Mouse (Mus musculus): Measurements from ENCODE around the gene Lif.

Gene Lif

GRCm38 (mm10) chr11:4297753-4298152 lies 40.4 kb downstream of the Lif start:
- no peak for DNase-seq (ENCODE audit: low read depth, low spot score)

DNA sequence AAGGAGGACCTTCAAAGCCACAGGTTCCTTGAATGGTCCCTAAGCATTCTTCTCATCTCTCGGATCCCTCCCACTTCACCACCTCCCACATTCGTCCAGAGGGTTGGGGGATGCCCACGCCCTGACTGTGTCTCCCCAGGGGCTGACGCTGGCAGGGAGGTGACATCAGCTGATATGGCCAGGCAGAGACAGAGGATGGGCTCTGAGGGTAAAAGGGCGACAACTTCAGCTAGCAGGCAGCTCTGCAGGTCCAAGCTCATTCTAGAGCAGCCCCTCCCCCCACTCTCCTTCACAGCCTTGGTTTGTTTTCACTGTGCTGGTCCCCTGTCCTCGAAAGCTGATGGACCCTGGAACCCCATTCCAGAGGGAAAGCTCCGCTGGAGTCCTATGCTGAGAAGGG lies 41.3 kb downstream of the Lif start:
- DNase-seq (ENCODE audit: low read depth, low spot score) = no peak

GRCm38 (mm10) chr11:4299191-4299590 lies 41.8 kb downstream of the Lif start:
- no peak for DNase-seq (ENCODE audit: low read depth, low spot score)

DNA sequence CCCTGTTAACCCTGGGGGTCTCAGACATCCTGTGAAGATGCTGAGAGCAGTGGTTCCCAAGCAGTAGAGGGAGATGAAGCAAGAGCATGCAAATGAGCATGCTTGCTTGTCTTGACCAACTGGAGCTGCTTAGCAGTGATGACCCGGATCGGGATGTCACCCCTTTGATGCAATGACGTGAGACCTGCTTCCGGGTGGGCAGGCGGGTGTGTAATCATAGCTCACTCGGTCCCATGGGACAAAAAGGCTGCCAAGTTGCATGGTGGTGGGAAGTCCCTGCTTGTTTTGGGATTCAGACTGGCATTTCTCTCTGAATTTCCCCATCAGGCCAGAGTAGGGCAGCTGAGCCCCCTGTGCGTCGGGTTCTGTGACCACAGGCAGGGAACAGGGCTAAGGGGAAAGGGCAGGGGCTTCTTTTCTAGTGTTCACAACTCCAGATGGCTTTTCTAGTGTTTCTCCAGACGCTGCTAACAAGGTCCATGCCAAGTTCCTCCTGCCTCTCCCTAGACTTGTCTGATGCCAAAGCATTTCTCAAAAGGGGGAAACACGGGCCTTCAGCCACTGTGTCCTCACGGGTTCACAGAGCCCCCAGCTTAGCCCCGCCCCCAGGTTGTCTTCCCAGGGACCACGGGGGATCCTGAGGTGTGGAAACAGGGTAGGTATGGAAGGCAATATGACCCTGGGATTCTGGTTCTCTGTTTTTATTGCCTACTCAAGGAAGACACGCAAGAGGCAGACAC lies 42.5 kb downstream of the Lif start:
- no peak for DNase-seq (ENCODE audit: low read depth, low spot score)

DNA sequence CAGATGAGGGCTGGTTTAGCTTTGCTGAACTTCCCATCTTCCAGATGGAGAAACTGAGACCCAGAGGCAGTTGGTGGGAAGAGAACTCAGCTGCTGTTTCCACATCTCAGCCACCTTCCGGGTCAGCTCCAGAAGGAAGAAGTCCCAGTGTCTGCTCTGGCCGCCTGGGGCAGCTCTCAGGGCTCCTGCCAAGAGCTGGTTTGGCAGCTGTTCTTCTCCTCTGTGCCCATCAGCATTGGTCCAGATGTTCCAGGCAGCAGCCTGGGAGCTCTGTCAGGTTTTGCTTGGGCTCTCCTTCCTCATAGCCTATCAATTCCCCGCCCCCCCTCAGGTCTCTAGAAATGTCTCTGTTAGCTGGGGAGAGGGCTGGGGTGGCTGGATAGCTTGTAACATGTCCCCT lies 43.3 kb downstream of the Lif start:
- no peak for DNase-seq (ENCODE audit: low read depth, low spot score)

DNA sequence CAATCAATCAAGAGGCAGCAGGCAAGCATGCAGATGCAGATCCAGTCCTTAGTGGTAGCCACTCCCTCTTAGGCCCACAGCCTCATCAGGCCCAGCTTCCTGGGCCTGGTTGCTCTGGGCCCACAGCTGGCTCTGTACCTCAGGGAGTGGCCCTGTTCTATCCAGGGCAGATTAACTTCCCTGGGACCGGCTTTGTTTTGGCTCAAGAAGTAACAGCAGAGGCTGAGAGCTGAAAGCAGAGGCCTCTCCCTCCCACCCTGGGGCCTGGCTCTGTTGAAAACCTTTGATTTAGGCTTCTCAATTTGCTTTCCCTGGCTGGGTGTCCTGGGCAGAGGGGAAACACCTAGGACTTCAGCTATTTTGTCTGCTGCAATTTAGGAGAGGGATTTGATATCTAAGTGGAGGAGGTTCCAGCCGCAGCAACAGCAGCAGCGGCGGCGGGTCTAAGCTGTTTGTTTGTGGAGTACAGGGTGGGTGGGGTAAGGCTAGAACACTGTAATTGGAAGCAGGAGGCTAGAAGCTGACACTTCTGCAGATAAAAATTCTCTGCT lies 45.1 kb downstream of the Lif start:
- DNase-seq (ENCODE audit: low read depth, low spot score) = no peak

GRCm38 (mm10) chr11:4303033-4303432 lies 45.7 kb downstream of the Lif start:
- DNase-seq (ENCODE audit: low read depth, low spot score) = no peak

DNA sequence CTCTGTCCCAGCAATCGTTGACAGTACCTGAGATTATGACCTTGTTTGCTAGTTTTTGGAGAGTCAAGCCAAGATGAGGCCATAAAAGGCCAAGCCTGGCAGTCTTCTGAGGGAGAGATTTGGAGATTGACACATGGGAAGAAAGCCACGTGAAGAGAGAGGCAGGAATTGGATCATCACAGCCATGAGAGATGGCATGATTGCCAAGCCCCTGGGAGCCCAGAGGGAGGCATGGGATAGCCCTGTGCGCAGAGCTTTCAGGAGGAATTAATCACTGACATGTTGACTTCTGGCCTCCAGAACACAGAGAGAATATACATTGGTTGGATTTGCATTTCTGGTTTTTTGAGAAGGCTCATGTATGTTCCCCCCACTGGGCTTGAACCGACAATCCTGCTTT lies 46.8 kb downstream of the Lif start:
- DNase-seq (ENCODE audit: low read depth, low spot score) = no peak

DNA sequence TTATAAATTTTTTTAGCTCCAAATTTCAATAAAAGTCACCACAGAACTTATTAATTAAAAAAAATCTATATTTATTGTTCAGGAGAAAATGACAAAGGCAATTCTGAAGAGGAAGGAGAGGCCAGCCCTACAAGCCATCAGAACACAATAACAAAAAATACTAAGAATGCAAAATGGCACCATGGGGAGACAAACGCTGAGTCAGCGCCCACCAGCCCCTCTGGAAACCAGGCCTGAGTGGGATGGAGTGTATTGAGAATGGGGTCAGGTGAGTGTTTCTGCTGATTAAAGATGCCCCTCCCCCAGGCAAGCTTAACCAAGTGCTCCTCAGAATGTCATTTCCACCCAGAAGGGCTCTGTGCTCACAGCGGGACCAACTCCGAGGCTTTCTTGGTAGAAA lies 47.7 kb downstream of the Lif start:
- no peak for DNase-seq (ENCODE audit: low read depth, low spot score)

GRCm38 (mm10) chr11:4306086-4306485 lies 48.7 kb downstream of the Lif start:
- no peak for DNase-seq (ENCODE audit: low read depth, low spot score)

GRCm38 (mm10) chr11:4308060-4308513 lies 50.7 kb downstream of the Lif start:
- no peak for DNase-seq (ENCODE audit: low read depth, low spot score)

- DNase-seq (ENCODE audit: low read depth, low spot score) = no peak
Observed at GRCm38 (mm10) chr11:4308514-4309450, 51.4 kb downstream of the Lif start.

DNA sequence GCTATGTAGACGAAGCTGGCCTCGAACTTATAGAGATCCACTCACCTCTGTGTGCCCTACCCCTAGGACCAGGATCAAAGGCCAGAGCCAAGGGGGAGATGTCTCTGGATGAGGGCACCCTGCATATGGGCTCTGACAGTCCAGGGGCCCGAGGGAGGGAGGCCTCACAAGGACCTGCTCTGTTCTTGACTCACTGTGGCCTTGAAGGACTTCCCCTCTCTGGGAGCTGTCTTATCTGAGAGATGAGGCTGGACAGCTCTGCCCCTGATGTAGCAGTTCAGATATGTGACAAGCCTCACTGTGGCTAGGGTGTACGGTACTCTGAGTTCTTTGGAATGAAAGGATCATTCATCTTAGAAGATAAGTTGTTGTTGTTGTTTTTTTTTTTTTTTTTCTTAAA lies 52.3 kb downstream of the Lif start:
- DNase-seq (ENCODE audit: low read depth, low spot score) = no peak

DNA sequence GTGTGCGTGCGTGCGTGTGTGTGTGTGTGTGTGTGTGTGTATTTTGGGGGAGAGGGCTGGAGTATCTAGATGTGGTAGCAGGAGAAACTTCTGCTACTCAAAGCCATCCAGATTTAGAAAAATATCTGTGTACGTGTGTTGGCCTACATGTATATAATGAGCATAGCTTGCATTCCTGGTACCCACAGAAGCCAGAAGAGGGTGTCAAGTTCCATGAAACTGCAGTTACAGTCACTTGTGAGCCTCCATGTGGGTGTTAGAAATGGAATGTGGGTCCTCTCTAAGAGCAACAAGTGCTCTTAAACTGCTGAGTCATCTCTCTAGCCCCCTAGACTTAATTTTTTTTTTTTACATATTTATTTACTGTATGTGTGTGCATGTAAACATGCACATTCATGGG lies 53.0 kb downstream of the Lif start:
- DNase-seq (ENCODE audit: low read depth, low spot score) = no peak

- DNase-seq (ENCODE audit: low read depth, low spot score) = no peak
Observed at GRCm38 (mm10) chr11:4312180-4312579, 54.8 kb downstream of the Lif start.

DNA sequence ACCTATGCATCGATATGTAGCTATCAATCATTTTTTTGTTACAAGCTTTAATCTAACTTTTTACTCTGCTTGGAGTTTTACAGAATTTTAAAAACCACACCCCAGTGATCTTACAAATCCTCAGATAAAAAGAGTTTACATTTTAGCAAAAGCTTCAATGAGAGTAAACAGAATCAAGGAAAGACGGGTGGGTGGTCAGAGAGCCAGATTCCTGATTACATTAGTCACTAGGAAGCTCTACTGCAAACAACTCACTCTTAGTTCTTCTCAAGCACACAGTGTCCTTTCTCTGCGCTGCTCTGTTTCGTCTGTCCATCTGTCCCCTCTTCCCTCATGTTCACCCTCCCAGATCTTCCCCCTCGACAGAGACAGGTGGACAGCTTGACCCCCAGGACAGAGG lies 59.9 kb downstream of the Lif start:
- no peak for DNase-seq (ENCODE audit: low read depth, low spot score)

DNA sequence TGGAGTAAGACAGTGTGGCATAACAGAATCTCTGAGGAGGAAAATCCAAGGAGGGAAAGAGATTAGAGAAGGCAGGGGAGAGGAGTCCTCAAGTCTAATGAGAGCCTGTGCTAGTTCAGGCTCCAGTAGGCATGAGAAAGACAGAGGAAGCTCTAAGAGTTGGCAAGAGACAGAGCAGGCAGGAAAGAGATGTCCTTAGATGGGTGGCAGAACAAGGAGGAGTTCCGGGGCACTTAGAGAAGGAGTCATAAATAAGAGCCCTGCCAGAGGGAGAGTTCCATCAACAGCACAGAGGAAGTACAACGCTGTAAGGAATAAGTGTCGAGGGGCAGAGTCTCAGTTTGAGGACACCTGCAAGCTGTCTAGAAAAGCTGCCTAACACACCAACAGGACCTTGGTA lies 60.7 kb downstream of the Lif start:
- peak; percentile 58 for DNase-seq (ENCODE audit: low read depth, low spot score)

DNA sequence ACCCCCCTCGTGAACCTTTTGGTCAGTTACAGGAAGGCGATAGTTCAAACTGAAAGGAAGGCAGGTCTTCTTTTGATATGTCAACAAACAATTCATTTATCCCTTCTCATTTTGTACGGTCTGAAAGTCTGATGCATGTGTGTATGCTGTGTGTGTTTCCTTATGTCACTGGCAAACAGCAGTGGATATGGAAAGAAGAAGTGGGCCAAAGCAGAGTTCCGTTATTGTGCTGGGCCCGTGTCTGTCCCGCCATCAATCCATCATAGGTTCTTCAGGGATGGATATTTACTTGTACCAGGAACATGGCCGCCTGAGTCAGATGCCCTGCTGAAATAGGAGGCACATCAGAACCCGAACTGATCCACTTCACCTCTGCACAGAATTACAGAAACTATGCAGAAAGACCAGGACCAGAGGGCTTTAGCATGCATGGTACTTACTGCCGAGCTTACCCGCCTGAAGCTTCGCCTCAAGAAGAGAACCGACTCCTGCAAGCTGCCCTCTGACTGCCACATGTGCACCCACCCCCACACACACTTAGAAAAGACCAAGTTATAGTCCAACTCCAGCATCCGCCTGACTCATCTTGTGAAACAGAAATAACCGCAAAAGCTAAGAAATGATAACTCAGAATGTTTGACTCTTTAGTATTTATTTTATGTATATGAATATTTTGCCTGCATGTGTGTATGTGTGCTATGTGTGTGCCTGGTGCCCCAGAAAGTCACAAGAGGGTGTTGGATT lies 62.0 kb downstream of the Lif start:
- DNase-seq (ENCODE audit: low read depth, low spot score) = peak; percentile 70

- DNase-seq (ENCODE audit: low read depth, low spot score) = no peak
Observed at GRCm38 (mm10) chr11:4320876-4321275, 63.5 kb downstream of the Lif start.
